Mouse (Mus musculus) ES-E14 (cell line): ENCODE results near the gene Izumo3.

Source experiments
- CHD2 ChIP-seq: IDR thresholded peaks from 2 replicates; pipeline ENCODE4 v1.6.1; 2014; ENCODE audit warnings: mild to moderate bottlenecking, low read depth, low read length, inconsistent platforms
- HCFC1 ChIP-seq: IDR thresholded peaks from 2 replicates; pipeline ENCODE4 v1.6.1; 2012; ENCODE audit warnings: low read length, inconsistent platforms, borderline replicate concordance; ENCODE audit not compliant: insufficient read depth

- TF ChIP-seq HCFC1 (no peak), CHD2 (no peak)
Measured at GRCm38 (mm10) chr4:92147134-92147533, at the start of gene Izumo3.
